Mouse (Mus musculus): ENCODE measurements around the gene Rab11fip4. TPM values are rescaled to one million over a fixed set of nuclear protein-coding genes. Genes with fewer than 3 reads are reported as not detected.
A peak's percentile ranks its signal among the peaks of the same experiment; 100 is the strongest.

The Rab11fip4 gene
- total and polyA plus RNA-seq, 2 experiments from 2014 or later = 19.9 to 68.3 TPM

- no peak overlapping the region for H3K4me3 ChIP-seq (ENCODE audit: low read depth, low read length)
- H3K36me3 ChIP-seq (ENCODE audit: insufficient read depth, low read length) = peaks cover 48% of the 10 kb centered on the region
- H3K27ac ChIP-seq (ENCODE audit: low read depth, low read length) = no peak overlapping the region
- no peaks in the 10 kb centered on the region for H3K4me1 ChIP-seq (ENCODE audit: insufficient read depth, low read length)
- H3K4me2 ChIP-seq (ENCODE audit: low read depth, low read length, poor library complexity, severe bottlenecking) = no peak overlapping the region
- TF ChIP-seq CTCF (IDR thresholded peaks at IDR 0.05) = no peak
- no peak for ATAC-seq (ENCODE audit: low FRiP score)
- no peak for DNase-seq (ENCODE audit: low spot score)
- H3K9me3 ChIP-seq (ENCODE audit: low read length) = no peaks in the 10 kb centered on the region
- WGBS = 91% methylated on average over 11 of the region's 11 CpGs
- no peak overlapping the region for H3K9ac ChIP-seq (replicated peaks; ENCODE audit: low read length, poor library complexity, severe bottlenecking)
- no peaks in the 10 kb centered on the region for H3K27me3 ChIP-seq (ENCODE audit: insufficient read depth, low read length)
Measured at GRCm38 (mm10) chr11:79568197-79568911, 22.7 kb upstream of the Rab11fip4 start.

GRCm38 (mm10) chr11:79570319-79570718 is 20.7 kb upstream of the Rab11fip4 start:
- H3K4me3 ChIP-seq (ENCODE audit: low read depth, low read length) = no peak overlapping the region
- ATAC-seq (ENCODE audit: low FRiP score) (no peak), DNase-seq (ENCODE audit: low spot score) (no peak)
- H3K36me3 ChIP-seq (ENCODE audit: insufficient read depth, low read length) = peaks cover 53% of the 10 kb centered on the region
- H3K9ac ChIP-seq (replicated peaks; ENCODE audit: low read length, poor library complexity, severe bottlenecking) = no peak overlapping the region
- no peaks in the 10 kb centered on the region for H3K4me1 ChIP-seq (ENCODE audit: insufficient read depth, low read length)
- no peak overlapping the region for H3K27ac ChIP-seq (ENCODE audit: low read depth, low read length)
- no peaks in the 10 kb centered on the region for H3K27me3 ChIP-seq (ENCODE audit: insufficient read depth, low read length)
- TF ChIP-seq CTCF (IDR thresholded peaks at IDR 0.05) = no peak
- H3K4me2 ChIP-seq (ENCODE audit: low read depth, low read length, poor library complexity, severe bottlenecking) = no peak overlapping the region
- 94% methylated on average over 2 of the region's 2 CpGs for WGBS
- no peaks in the 10 kb centered on the region for H3K9me3 ChIP-seq (ENCODE audit: low read length)

- DNase-seq (ENCODE audit: low spot score) (no peak), ATAC-seq (ENCODE audit: low FRiP score) (no peak)
- Histone ChIP-seq H3K4me3 (ENCODE audit: low read depth, low read length) (no peak overlapping the region), H3K27me3 (ENCODE audit: insufficient read depth, low read length) (no peaks in the 10 kb centered on the region), H3K36me3 (ENCODE audit: insufficient read depth, low read length) (peaks cover 32% of the 10 kb centered on the region), H3K27ac (ENCODE audit: low read depth, low read length) (no peak overlapping the region), H3K4me2 (ENCODE audit: low read depth, low read length, poor library complexity, severe bottlenecking) (no peak overlapping the region), H3K9me3 (ENCODE audit: low read length) (no peaks in the 10 kb centered on the region), H3K4me1 (ENCODE audit: insufficient read depth, low read length) (no peaks in the 10 kb centered on the region), H3K9ac (replicated peaks; ENCODE audit: low read length, poor library complexity, severe bottlenecking) (no peak overlapping the region)
- 69% methylated on average over 3 of the region's 3 CpGs for WGBS
- TF ChIP-seq CTCF (IDR thresholded peaks at IDR 0.05) = no peak
Measured at GRCm38 (mm10) chr11:79573836-79574235, 17.2 kb upstream of the Rab11fip4 start.

GRCm38 (mm10) chr11:79575383-79576073 is 15.5 kb upstream of the Rab11fip4 start:
- no peak overlapping the region for H3K4me3 ChIP-seq (ENCODE audit: low read depth, low read length)
- no peaks in the 10 kb centered on the region for H3K4me1 ChIP-seq (ENCODE audit: insufficient read depth, low read length)
- no peaks in the 10 kb centered on the region for H3K27me3 ChIP-seq (ENCODE audit: insufficient read depth, low read length)
- no peak for TF ChIP-seq CTCF (IDR thresholded peaks at IDR 0.05)
- H3K36me3 ChIP-seq (ENCODE audit: insufficient read depth, low read length) = peaks cover 29% of the 10 kb centered on the region
- no peak overlapping the region for H3K27ac ChIP-seq (ENCODE audit: low read depth, low read length)
- H3K9ac ChIP-seq (replicated peaks; ENCODE audit: low read length, poor library complexity, severe bottlenecking) = no peak overlapping the region
- no peak for DNase-seq (ENCODE audit: low spot score)
- WGBS = 90% methylated on average over 14 of the region's 14 CpGs
- H3K9me3 ChIP-seq (ENCODE audit: low read length) = no peaks in the 10 kb centered on the region
- no peak for ATAC-seq (ENCODE audit: low FRiP score)
- H3K4me2 ChIP-seq (ENCODE audit: low read depth, low read length, poor library complexity, severe bottlenecking) = no peak overlapping the region

GRCm38 (mm10) chr11:79577741-79578140 is 13.3 kb upstream of the Rab11fip4 start:
- peak; percentile 83 for DNase-seq (ENCODE audit: low spot score)
- ATAC-seq (ENCODE audit: low FRiP score) = no peak
- peaks cover 26% of the 10 kb centered on the region for H3K36me3 ChIP-seq (ENCODE audit: insufficient read depth, low read length)
- H3K27me3 ChIP-seq (ENCODE audit: insufficient read depth, low read length) = no peaks in the 10 kb centered on the region
- no peak overlapping the region for H3K9ac ChIP-seq (replicated peaks; ENCODE audit: low read length, poor library complexity, severe bottlenecking)
- TF ChIP-seq CTCF (IDR thresholded peaks at IDR 0.05) = peak; percentile 90
- no peak overlapping the region for H3K4me3 ChIP-seq (ENCODE audit: low read depth, low read length)
- H3K9me3 ChIP-seq (ENCODE audit: low read length) = no peaks in the 10 kb centered on the region
- no peak overlapping the region for H3K4me2 ChIP-seq (ENCODE audit: low read depth, low read length, poor library complexity, severe bottlenecking)
- WGBS = 40% methylated on average over 5 of the region's 5 CpGs
- H3K4me1 ChIP-seq (ENCODE audit: insufficient read depth, low read length) = no peaks in the 10 kb centered on the region
- peak overlapping the region; percentile 62; the same call in 1 of the 2 replicates for H3K27ac ChIP-seq (ENCODE audit: low read depth, low read length)

- no peak overlapping the region for H3K4me2 ChIP-seq (ENCODE audit: low read depth, low read length, poor library complexity, severe bottlenecking)
- H3K9me3 ChIP-seq (ENCODE audit: low read length) = no peaks in the 10 kb centered on the region
- TF ChIP-seq CTCF (IDR thresholded peaks at IDR 0.05) = peak; percentile 34; the same call in 1 of the 2 replicates
- 44% methylated on average over 4 of the region's 4 CpGs for WGBS
- DNase-seq (ENCODE audit: low spot score) = no peak
- H3K9ac ChIP-seq (replicated peaks; ENCODE audit: low read length, poor library complexity, severe bottlenecking) = no peak overlapping the region
- H3K27ac ChIP-seq (ENCODE audit: low read depth, low read length) = no peak overlapping the region
- no peak for ATAC-seq (ENCODE audit: low FRiP score)
- no peaks in the 10 kb centered on the region for H3K27me3 ChIP-seq (ENCODE audit: insufficient read depth, low read length)
- peaks cover 11% of the 10 kb centered on the region for H3K36me3 ChIP-seq (ENCODE audit: insufficient read depth, low read length)
- H3K4me3 ChIP-seq (ENCODE audit: low read depth, low read length) = no peak overlapping the region
- no peaks in the 10 kb centered on the region for H3K4me1 ChIP-seq (ENCODE audit: insufficient read depth, low read length)
Measured at GRCm38 (mm10) chr11:79580660-79581059, 10.4 kb upstream of the Rab11fip4 start.

Measured in midbrain, postnatal 0 days (tissue).